ENCODE assay signal across 8 mouse cellular contexts in the genomic region with DNA sequence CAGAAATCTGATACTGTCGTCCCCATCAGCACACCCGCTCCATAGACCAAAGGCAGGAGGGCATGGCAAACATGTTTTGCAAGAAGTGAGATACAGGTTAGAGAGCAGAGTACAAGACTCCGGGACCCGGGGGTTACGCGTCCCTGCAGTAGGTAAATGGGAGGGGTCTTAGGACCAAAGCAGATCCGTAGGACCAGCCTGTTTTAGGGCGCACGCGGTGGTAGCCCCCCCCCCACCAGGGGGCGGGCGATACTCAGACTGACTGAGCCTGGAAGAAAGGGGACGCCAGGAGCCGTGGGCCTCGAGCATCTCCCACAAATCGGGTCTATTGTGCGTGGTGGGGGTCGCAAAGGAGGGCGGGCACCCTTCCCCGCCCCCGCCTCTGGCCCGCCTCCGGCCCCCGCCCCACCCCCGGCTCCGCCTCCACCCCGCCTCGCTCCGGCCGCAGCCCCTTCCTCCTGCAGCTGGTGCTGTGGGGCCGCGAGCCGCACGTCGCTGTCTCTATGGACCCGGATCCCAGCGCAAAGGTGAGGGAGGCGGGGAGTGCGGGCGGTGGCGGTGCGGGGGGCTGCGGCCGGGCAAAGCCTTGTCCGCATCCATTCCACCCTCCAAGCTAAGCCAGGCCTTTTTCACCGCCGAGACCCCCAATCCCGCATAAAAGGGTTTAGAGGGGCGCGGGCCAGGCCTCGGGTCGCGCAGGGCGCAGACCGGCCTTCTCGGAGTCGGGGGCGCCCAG. TPM values are rescaled to one million over a fixed set of nuclear protein-coding genes. Genes with fewer than 3 reads are reported as not detected.
DNase-seq lines count a peak whose midpoint lies in the region.

A gene (plus strand): TSS at position 271 of the 736 bp plus-strand sequence.

- peak; percentile 49 for DNase-seq in cerebellum, adult 11 months
- no peak for DNase-seq in cerebellum, adult 8-10 months
- peak; percentile 57 for DNase-seq in ES-CJ7 (ENCODE audit: low read depth, low spot score)
- DNase-seq in embryo, embryonic 10.5 days (ENCODE audit: low spot score), result peak; percentile 70
- DNase-seq in heart, postnatal 14 days, result peak; percentile 30 to 50
- peak in 1 of 2 experiments; percentile 42 for DNase-seq in layer of hippocampus, postnatal 14 days (ENCODE audit: low spot score in 2 of 2)
- peak; percentile 72 for DNase-seq in mesoderm, embryonic 11.5 days (ENCODE audit: low read depth, low spot score)
- peak; percentile 53 for DNase-seq in thymus, postnatal 0 days (ENCODE audit: low spot score)

- intact Hi-C loops in heart, postnatal 14 days (cut with DNase I), result loop anchor here (1.0 kb wide), 1 partner anchor 42 kb away; no protein-coding TSS in a partner anchor

RNA-seq across cellular contexts. Expression of the gene that starts here (rescaled TPM):
- under 1 TPM; 0.56 to 0.72 TPM for total RNA-seq in heart, postnatal 14 days (2021)
- 10 to 100 TPM; 40.1 to 46.0 TPM for total RNA-seq in layer of hippocampus, postnatal 14 days (2021)
- polyA plus RNA-seq in thymus, postnatal 0 days (2015; fragmentation: Nextera tagmentation; extraction: Ambion mirVana), result 0.62 and 1.2 TPM in 2 replicates

Comparison
In these comparisons a context has a peak if more than half of its experiments do, and no peak if none do; other contexts are left out.
1. RNA of the gene that starts here (total RNA-seq): 40.1 to 46.0 TPM in layer of hippocampus, postnatal 14 days; 0.56 to 0.72 TPM in heart, postnatal 14 days; every median in the first group is over 10 times any median in the second.
2. Peak in DNase-seq in heart, postnatal 14 days; RNA of the gene not detected or under 1 TPM.